Mouse (Mus musculus): ENCODE results near the gene Ier5l.

Gene Ier5l

GRCm38 (mm10) chr2:30469796-30470142 is 4.2 kb downstream of the Ier5l start:
- DNase-seq = peak; percentile 65 to 68

- no peak for DNase-seq
Measured at GRCm38 (mm10) chr2:30469009-30469408, 5.0 kb downstream of the Ier5l start.

GRCm38 (mm10) chr2:30466787-30467186 is 7.2 kb downstream of the Ier5l start:
- DNase-seq = no peak

GRCm38 (mm10) chr2:30464411-30464810 is 9.6 kb downstream of the Ier5l start:
- no peak for DNase-seq

- DNase-seq = peak; percentile 62 to 80
Measured at GRCm38 (mm10) chr2:30463904-30464330, 10.1 kb downstream of the Ier5l start.

GRCm38 (mm10) chr2:30463341-30463761 is 10.7 kb downstream of the Ier5l start:
- no peak for DNase-seq

GRCm38 (mm10) chr2:30459241-30459640 is 14.8 kb downstream of the Ier5l start:
- no peak for DNase-seq

- DNase-seq = no peak
Measured at GRCm38 (mm10) chr2:30458349-30458748, 15.7 kb downstream of the Ier5l start.

- no peak for DNase-seq
Measured at GRCm38 (mm10) chr2:30456104-30456980, 17.7 kb downstream of the Ier5l start.

- DNase-seq = no peak
Measured at GRCm38 (mm10) chr2:30454587-30454986, 19.4 kb downstream of the Ier5l start.

GRCm38 (mm10) chr2:30453570-30453969 is 20.4 kb downstream of the Ier5l start:
- DNase-seq = no peak

- DNase-seq = no peak
Measured at GRCm38 (mm10) chr2:30451525-30451924, 22.5 kb downstream of the Ier5l start.

GRCm38 (mm10) chr2:30450530-30450929 is 23.5 kb downstream of the Ier5l start:
- no peak for DNase-seq

GRCm38 (mm10) chr2:30448371-30448770 is 25.6 kb downstream of the Ier5l start:
- no peak for DNase-seq

- no peak for DNase-seq
Measured at GRCm38 (mm10) chr2:30446891-30447826, 26.9 kb downstream of the Ier5l start.

GRCm38 (mm10) chr2:30445312-30445711 is 28.7 kb downstream of the Ier5l start:
- DNase-seq = no peak

GRCm38 (mm10) chr2:30444450-30444849 is 29.6 kb downstream of the Ier5l start:
- no peak for DNase-seq

GRCm38 (mm10) chr2:30444006-30444405 is 30.0 kb downstream of the Ier5l start:
- DNase-seq = no peak

- DNase-seq = no peak
Measured at GRCm38 (mm10) chr2:30443281-30443680, 30.7 kb downstream of the Ier5l start.

- DNase-seq = no peak
Measured at GRCm38 (mm10) chr2:30442498-30442890, 31.5 kb downstream of the Ier5l start.

GRCm38 (mm10) chr2:30441518-30442497 is 32.2 kb downstream of the Ier5l start:
- peak; percentile 39 to 51 for DNase-seq
